Mouse (Mus musculus): ENCODE measurements around the gene Mthfd1.
A peak's percentile ranks its signal among the peaks of the same experiment; 100 is the strongest.

Mthfd1 gene

GRCm38 (mm10) chr12:76263876-76264275, 8.8 kb downstream of the Mthfd1 start:
- no peak for DNase-seq (ENCODE audit: low read depth)

- DNase-seq (ENCODE audit: low read depth) = no peak
These were observed 9.3 kb downstream of the Mthfd1 start for GRCm38 (mm10) chr12:76264325-76264965.

- no peak for DNase-seq (ENCODE audit: low read depth)
These were observed 9.9 kb downstream of the Mthfd1 start for GRCm38 (mm10) chr12:76265001-76265400.

DNA sequence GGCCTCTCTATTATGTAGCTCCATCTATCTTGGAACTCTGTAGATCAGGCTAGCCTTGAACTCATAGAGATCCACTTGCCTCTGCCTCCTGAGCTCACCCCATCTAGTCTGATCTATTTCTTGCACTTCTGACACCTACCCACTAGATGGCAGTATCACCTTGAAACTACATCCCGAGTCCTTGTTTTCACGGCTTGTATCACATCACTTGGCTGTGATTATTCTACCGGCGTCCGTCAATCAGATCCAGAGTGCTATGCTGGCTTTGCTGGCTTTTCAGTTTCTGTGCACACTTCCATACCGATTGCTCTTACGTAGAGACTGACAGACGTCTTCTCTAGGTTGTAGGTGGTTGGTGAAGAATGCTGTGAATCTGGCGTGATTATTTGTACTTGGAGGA, 11.8 kb downstream of the Mthfd1 start:
- peak; percentile 86 for DNase-seq (ENCODE audit: low read depth)

- no peak for DNase-seq (ENCODE audit: low read depth)
These were observed 13.6 kb downstream of the Mthfd1 start for GRCm38 (mm10) chr12:76268686-76269085.

DNA sequence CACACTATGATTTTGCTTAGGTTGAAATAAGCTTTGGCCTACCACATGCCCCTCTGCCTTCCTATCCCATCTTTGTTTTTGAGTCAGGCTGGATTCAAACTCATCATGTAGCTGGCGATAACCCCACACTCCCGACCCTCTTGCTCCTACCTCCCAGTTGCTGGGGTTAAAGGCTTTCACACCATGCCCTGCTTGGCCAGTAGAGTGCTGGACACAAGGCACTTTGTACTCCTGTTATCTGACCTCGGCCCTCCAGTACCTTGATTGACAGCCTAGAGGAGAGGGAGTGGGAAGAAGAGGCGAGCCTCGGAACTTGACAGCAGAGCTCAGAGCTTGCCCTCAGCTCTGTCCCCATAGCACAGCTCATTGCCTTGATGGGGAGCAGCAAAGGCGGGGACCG, 14.1 kb downstream of the Mthfd1 start:
- no peak for DNase-seq (ENCODE audit: low read depth)

- DNase-seq (ENCODE audit: low read depth) = no peak
These were observed 16.4 kb downstream of the Mthfd1 start for GRCm38 (mm10) chr12:76271516-76271915.

DNA sequence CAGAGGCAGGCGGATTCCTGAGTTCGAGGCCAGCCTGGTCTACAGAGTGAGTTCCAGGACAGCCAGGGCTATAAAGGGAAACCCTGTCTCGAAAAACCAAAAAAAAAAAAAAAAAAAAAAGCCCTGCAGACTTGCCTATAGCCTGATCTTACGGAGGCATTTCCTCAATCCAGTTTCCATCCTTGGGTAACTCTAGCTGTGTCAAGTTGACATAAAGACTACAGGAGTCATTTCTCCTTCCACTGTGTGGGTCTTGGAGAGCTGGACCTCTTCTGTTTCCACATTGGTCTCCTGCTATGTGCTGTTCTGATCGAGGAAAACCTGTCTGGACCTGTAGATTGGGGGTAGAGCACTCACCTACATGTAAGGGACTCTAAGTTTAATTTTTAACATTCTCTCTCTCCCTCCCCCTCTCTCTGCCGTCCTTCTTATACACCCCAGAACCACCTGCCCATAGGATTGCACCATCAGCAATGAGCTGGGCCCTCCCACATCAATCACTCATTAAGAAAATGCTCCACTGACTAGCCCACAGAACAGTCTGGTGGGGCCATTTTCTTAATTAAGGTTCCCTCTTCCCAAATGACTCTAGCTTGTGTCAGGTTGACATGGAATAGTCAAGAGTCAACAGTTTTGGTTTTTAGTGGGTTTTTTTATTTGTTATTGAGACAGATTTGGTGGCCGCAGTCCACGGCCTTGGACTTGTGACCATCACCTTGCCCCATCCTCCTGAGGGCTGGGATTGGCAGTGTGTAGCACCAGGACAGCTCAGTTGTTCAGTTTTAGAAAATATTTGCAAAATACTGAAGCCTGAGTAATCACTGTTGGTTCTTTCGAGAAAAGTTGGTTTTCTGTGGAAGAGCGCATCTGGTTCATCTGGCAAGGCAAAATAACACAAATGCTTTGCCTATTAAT, 17.8 kb downstream of the Mthfd1 start:
- no peak for DNase-seq (ENCODE audit: low read depth)

- DNase-seq (ENCODE audit: low read depth) = no peak
These were observed 23.1 kb downstream of the Mthfd1 start for GRCm38 (mm10) chr12:76278209-76278608.

DNA sequence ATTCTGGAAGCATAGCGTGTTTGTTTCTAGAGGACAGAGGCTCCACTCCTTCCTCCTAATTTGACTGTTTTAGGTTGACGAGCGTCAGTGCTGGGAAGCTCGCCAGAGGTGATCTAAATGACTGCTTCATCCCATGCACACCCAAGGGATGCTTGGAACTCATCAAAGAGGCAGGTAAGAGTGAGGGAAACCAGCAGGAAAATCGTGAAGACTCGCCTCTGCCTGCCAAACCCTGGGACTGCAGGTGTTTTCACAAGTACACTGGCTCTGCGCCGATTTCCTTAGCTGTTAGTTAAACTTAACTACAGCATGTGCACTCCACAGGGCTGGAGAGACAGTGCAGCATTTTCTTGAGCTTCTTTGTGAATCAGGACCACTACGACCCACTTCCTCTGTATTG, 25.5 kb downstream of the Mthfd1 start:
- no peak for DNase-seq (ENCODE audit: low read depth)

GRCm38 (mm10) chr12:76281111-76281660, 26.1 kb downstream of the Mthfd1 start:
- no peak for DNase-seq (ENCODE audit: low read depth)

DNA sequence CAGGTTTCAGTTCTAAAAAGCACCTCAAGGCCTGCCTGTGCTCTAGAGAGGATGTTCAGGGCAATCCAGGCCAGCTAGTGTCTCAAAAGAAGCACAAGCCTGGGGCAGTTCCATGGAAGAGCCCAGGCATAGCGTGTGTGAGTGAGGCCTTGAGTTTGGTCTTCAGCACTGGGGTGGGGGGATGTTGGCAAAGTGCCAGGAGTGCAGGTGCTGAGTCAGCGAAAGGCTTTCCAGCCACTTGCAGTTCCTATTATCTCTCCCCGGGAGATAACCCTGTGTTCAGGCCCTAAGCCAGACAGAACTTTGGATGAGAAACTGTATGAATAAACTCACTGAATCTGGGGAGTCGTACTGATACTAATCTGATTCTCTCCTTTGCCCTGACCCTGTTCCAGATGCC, 27.0 kb downstream of the Mthfd1 start:
- DNase-seq (ENCODE audit: low read depth) = no peak

- DNase-seq (ENCODE audit: low read depth) = no peak
These were observed 27.6 kb downstream of the Mthfd1 start for GRCm38 (mm10) chr12:76282532-76283173.

- no peak for DNase-seq (ENCODE audit: low read depth)
These were observed 30.3 kb downstream of the Mthfd1 start for GRCm38 (mm10) chr12:76285418-76285817.

DNA sequence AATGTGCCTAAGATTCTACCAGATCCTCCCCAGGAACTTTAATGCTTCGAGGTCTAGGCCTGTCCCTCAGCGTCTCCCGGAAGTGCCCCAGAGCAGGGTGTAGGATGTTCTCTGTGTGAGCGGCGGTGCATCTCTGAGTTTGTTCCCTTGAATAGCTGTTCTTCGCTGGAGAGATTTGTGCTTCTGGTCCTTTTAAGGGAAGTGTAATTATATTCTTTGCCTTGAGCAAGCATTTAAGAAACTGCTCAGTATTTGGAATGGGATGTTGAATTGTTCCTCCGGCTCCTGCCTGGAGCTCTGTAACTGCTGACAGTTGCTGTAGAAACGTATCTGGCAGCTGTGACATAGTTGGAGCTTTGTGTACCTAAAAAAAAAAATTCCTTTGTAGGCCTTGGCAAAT, 32.9 kb downstream of the Mthfd1 start:
- no peak for DNase-seq (ENCODE audit: low read depth)

GRCm38 (mm10) chr12:76288494-76288893, 33.4 kb downstream of the Mthfd1 start:
- no peak for DNase-seq (ENCODE audit: low read depth)

GRCm38 (mm10) chr12:76289428-76289827, 34.3 kb downstream of the Mthfd1 start:
- DNase-seq (ENCODE audit: low read depth) = no peak

DNA sequence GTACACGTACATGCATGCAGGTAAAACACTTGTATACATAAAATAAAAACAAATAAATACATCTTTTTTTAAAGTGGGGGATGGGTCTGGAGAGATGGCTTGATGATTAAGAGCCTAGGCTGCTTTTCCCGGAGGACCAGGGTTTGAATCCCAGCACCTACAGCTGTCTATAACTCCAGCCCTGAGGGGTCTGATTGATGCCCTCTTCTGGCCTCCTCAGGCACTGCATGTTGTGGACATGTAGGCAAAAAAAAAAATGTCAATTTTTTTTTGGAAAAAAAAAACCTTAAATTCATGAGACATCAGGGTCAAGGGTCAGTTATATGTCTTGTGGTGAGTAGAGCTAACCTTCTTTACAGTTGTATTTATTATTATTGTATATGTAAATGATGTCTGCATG, 35.2 kb downstream of the Mthfd1 start:
- DNase-seq (ENCODE audit: low read depth) = peak; percentile 42

GRCm38 (mm10) chr12:76293192-76293591, 38.1 kb downstream of the Mthfd1 start:
- peak; percentile 62 for DNase-seq (ENCODE audit: low read depth)

DNA sequence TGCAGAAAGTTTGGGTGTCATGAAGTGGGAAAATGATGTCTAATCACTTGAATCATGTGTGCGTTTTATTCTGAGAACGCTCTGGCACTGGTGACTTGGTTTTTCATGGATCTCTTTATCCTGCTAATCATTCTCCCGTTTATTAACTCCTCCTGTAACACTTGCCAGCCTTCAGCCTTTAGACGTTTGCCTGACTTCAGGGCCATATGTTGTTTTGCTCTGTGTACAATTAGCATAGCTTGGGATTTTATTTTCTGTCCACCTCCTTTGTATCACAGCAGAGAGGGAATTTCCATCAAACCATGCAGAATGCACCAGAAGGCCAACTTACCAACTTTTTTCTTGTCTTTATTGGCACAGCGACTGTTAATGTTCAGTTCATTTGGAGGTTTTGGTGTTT, 42.7 kb downstream of the Mthfd1 start:
- DNase-seq (ENCODE audit: low read depth) = no peak

DNA sequence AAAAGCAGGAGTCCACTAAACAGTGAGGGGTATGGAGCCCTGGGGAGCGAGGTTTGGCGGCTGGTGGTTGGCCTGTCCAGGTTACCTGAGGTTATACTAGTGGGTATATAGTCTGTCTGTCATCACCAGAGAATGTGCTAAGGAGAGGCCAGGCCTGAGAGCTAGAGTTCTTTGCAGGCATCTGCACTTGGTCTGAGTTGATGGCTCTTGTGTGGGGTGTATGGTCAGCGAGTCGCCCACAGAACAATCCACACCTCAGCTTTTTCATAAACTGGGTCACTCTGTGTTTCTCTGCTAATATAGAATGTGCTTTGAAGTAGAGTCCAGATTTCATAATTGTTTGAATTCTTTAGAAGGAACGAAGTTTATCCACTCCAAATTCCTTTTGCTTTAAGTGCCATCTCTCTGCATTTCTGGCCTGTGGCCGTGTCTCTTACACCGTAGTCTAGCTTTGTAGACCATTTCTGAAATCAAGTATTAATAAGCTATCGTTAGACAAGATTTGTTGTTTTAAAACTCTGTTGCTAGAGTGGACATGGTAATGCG, 44.3 kb downstream of the Mthfd1 start:
- no peak for DNase-seq (ENCODE audit: low read depth)

DNA sequence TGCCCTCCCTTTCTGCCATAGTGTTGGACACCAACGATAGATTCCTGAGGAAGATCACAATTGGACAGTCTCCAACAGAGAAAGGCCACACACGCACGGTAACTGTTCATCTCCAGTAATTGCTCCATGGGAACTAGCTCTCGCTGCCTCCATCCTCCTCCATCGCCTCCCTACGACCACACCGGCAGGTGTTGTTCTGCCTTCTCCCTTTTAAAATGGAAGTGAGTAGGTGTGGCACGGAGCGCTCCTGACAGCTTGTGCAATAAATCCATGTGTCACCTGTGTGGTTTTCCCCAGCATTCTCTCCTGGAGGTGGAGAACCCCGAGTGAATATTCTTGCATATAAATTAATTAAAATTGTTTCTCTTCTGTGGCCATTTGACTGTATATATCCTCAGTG, 45.3 kb downstream of the Mthfd1 start:
- DNase-seq (ENCODE audit: low read depth) = no peak

All from induced T-regulatory cell, adult 2 months (primary cell).